Mouse (Mus musculus) CH12.LX (cell line): ENCODE results near the gene Ptprg. TPM values are rescaled to one million over a fixed set of nuclear protein-coding genes. Genes with fewer than 3 reads are reported as not detected.

Experiments used
- DNase-seq: peaks from one replicate; pipeline ENCODE4 v3.0.0-alpha.2; 2013; ENCODE audit errors: extremely low read depth
- H3K27ac ChIP-seq: 2 replicates; pipeline ENCODE4 v1.5.1; 2012; ENCODE audit warnings: low read depth, mild to moderate bottlenecking, control low read depth, moderate library complexity; ENCODE audit not compliant: insufficient read depth
- H3K27me3 ChIP-seq: replicated peaks from 2 replicates; pipeline ENCODE3; 2012; ENCODE audit warnings: inconsistent platforms
- H3K36me3 ChIP-seq, 2 experiments: replicated peaks in 1 of 2; 2 replicates each; pipeline versions ENCODE3 to v1.6.1; 2012; ENCODE audit warnings: inconsistent platforms in 1 of 2, low read length in 1 of 2, mild to moderate bottlenecking in 1 of 2, mixed read lengths in 1 of 2, moderate library complexity in 1 of 2; ENCODE audit not compliant: control insufficient read depth in 1 of 2, insufficient read depth in 1 of 2
- H3K4me1 ChIP-seq, 2 experiments: 2 replicates each; pipeline ENCODE4 v1.6.1; 2012; ENCODE audit warnings: inconsistent platforms in 1 of 2, moderate library complexity in 1 of 2; ENCODE audit not compliant: insufficient read depth in 2 of 2, control insufficient read depth in 1 of 2
- H3K4me2 ChIP-seq: 2 replicates; pipeline ENCODE4 v1.6.1; 2012; ENCODE audit warnings: low read depth, mild to moderate bottlenecking, control low read depth; ENCODE audit not compliant: poor library complexity, insufficient read depth, severe bottlenecking
- H3K4me3 ChIP-seq, 3 experiments: fragments of 150-350 bp in 1 of 3; sonication (generic) in 1 of 3; replicated peaks in 1 of 3; 2 replicates each; pipeline versions ENCODE3 to v1.5.1; 2011 to 2012; ENCODE audit warnings: low read depth in 2 of 3, low read length in 2 of 3, mild to moderate bottlenecking in 2 of 3, moderate library complexity in 2 of 3, control low read depth in 1 of 3, improper control_type of control experiment in 1 of 3, inconsistent platforms in 1 of 3, mixed read lengths in 1 of 3; ENCODE audit not compliant: poor library complexity in 1 of 3
- H3K79me2 ChIP-seq: replicated peaks from 2 replicates; pipeline ENCODE4 v1.6.1; 2012; ENCODE audit warnings: mild to moderate bottlenecking, moderate library complexity; ENCODE audit not compliant: control insufficient read depth, poor library complexity, insufficient read depth, severe bottlenecking; ENCODE audit errors: extremely low read depth
- H3K9ac ChIP-seq: 2 replicates; pipeline ENCODE4 v1.6.1; 2012; ENCODE audit warnings: low read depth, mild to moderate bottlenecking, control low read depth, moderate library complexity; ENCODE audit not compliant: insufficient read depth
- H3K9me3 ChIP-seq: replicated peaks from 2 replicates; pipeline ENCODE3; 2012; ENCODE audit warnings: low read length, inconsistent platforms, mixed read lengths
- BHLHE40 ChIP-seq: IDR thresholded peaks from 2 replicates; pipeline ENCODE4 v1.6.1; 2011; ENCODE audit warnings: mild to moderate bottlenecking, low read depth, low read length, improper control_type of control experiment
- CHD1 ChIP-seq: IDR thresholded peaks from 2 replicates; pipeline ENCODE4 v1.6.1; 2012; ENCODE audit warnings: low read depth, low read length, improper control_type of control experiment, inconsistent platforms
- CHD2 ChIP-seq: IDR thresholded peaks from 2 replicates; pipeline ENCODE4 v1.6.1; 2011; ENCODE audit warnings: low read length, improper control_type of control experiment
- E2F4 ChIP-seq: IDR thresholded peaks from 2 replicates; pipeline ENCODE4 v1.6.1; 2011; ENCODE audit warnings: low read depth, low read length, improper control_type of control experiment; ENCODE audit not compliant: insufficient replicate concordance
- ELF1 ChIP-seq: IDR thresholded peaks from 2 replicates; pipeline ENCODE4 v1.6.1; 2014; ENCODE audit warnings: low read depth, mild to moderate bottlenecking, inconsistent platforms, low read length, improper control_type of control experiment
- EP300 ChIP-seq: IDR thresholded peaks from 2 replicates; pipeline ENCODE4 v1.6.1; 2011; ENCODE audit warnings: low read length, improper control_type of control experiment
- ETS1 ChIP-seq: conservative IDR thresholded peaks from 2 replicates; pipeline ENCODE4 v1.6.1; 2012; ENCODE audit warnings: low read depth, mild to moderate bottlenecking, inconsistent platforms, low read length, improper control_type of control experiment, moderate library complexity
- GABPA ChIP-seq: IDR thresholded peaks from 2 replicates; pipeline ENCODE4 v1.6.1; 2012; ENCODE audit warnings: low read depth, low read length, improper control_type of control experiment, inconsistent platforms; ENCODE audit not compliant: insufficient replicate concordance
- IRF4 ChIP-seq: IDR thresholded peaks from 2 replicates; pipeline ENCODE4 v1.6.1; 2014; ENCODE audit warnings: low read depth, mild to moderate bottlenecking, inconsistent platforms, low read length, improper control_type of control experiment
- JUN ChIP-seq: IDR thresholded peaks from 2 replicates; pipeline ENCODE4 v1.6.1; 2011; ENCODE audit warnings: low read depth, mild to moderate bottlenecking, low read length, improper control_type of control experiment, moderate library complexity; ENCODE audit not compliant: insufficient read depth
- JUND ChIP-seq: conservative IDR thresholded peaks from 2 replicates; pipeline ENCODE4 v1.6.1; 2011; ENCODE audit warnings: low read depth, low read length, improper control_type of control experiment
- KAT2A ChIP-seq: IDR thresholded peaks from 2 replicates; pipeline ENCODE4 v1.6.1; 2012; ENCODE audit warnings: low read length, improper control_type of control experiment, inconsistent platforms; ENCODE audit not compliant: insufficient replicate concordance
- MAX ChIP-seq: IDR thresholded peaks from 2 replicates; pipeline ENCODE4 v1.6.1; 2011; ENCODE audit warnings: low read length, improper control_type of control experiment
- MAZ ChIP-seq: IDR thresholded peaks from 2 replicates; pipeline ENCODE4 v1.6.1; 2012; ENCODE audit warnings: low read depth, mild to moderate bottlenecking, inconsistent platforms, low read length, improper control_type of control experiment, moderate library complexity
- MEF2A ChIP-seq: IDR thresholded peaks from 2 replicates; pipeline ENCODE4 v1.6.1; 2014; ENCODE audit warnings: low read depth, mild to moderate bottlenecking, inconsistent platforms, low read length, improper control_type of control experiment, borderline replicate concordance
- MXI1 ChIP-seq: IDR thresholded peaks from 2 replicates; pipeline ENCODE4 v1.6.1; 2011; ENCODE audit warnings: mild to moderate bottlenecking, low read depth, low read length, improper control_type of control experiment
- MYC ChIP-seq: IDR thresholded peaks from 2 replicates; pipeline ENCODE4 v1.6.1; 2011; ENCODE audit warnings: low read depth, mild to moderate bottlenecking, improper control_type of control experiment, low read length
- NELFE ChIP-seq: IDR thresholded peaks from 2 replicates; pipeline ENCODE4 v1.6.1; 2011; ENCODE audit warnings: low read depth, low read length, improper control_type of control experiment
- PAX5 ChIP-seq: IDR thresholded peaks from 2 replicates; pipeline ENCODE4 v1.6.1; 2012; ENCODE audit warnings: low read length, inconsistent platforms, mixed read lengths
- POLR2A ChIP-seq: IDR thresholded peaks from 2 replicates; pipeline ENCODE4 v1.6.1; 2011; ENCODE audit warnings: low read depth, mild to moderate bottlenecking, improper control_type of control experiment, low read length
- POLR2AphosphoS2 ChIP-seq: IDR thresholded peaks from 2 replicates; pipeline ENCODE4 v1.6.1; 2011; ENCODE audit warnings: low read depth, low read length, improper control_type of control experiment
- RCOR1 ChIP-seq: conservative IDR thresholded peaks from 2 replicates; pipeline ENCODE4 v1.6.1; 2012; ENCODE audit warnings: low read depth, mild to moderate bottlenecking, inconsistent platforms, low read length, improper control_type of control experiment
- TBP ChIP-seq: conservative IDR thresholded peaks from 2 replicates; pipeline ENCODE4 v1.6.1; 2011; ENCODE audit warnings: low read depth, low read length, improper control_type of control experiment
- TCF12 ChIP-seq: IDR thresholded peaks from 2 replicates; pipeline ENCODE4 v1.6.1; 2014; ENCODE audit warnings: low read depth, mild to moderate bottlenecking, inconsistent platforms, low read length, improper control_type of control experiment
- UBTF ChIP-seq: IDR thresholded peaks from 2 replicates; pipeline ENCODE4 v1.6.1; 2012; ENCODE audit warnings: low read depth, mild to moderate bottlenecking, inconsistent platforms, low read length, improper control_type of control experiment, moderate library complexity
- ZC3H11A ChIP-seq: IDR thresholded peaks from 2 replicates; pipeline ENCODE4 v1.6.1; 2012; ENCODE audit warnings: low read depth, mild to moderate bottlenecking, inconsistent platforms, low read length, improper control_type of control experiment
- ZMIZ1 ChIP-seq: IDR thresholded peaks from 2 replicates; pipeline ENCODE4 v1.6.1; 2012; ENCODE audit warnings: low read depth, mild to moderate bottlenecking, inconsistent platforms, low read length, improper control_type of control experiment
- ZNF384 ChIP-seq: IDR thresholded peaks from 2 replicates; pipeline ENCODE4 v1.6.1; 2012; ENCODE audit warnings: low read depth, low read length, improper control_type of control experiment, inconsistent platforms
- dilution Hi-C: fragments of 300-500 bp; cut with MboI; formaldehyde crosslinking; loops from 2 replicates; pipeline ENCODE4 v1.14.3; 2020; ENCODE audit warnings: low sequenced_read_pairs; ENCODE audit not compliant: extremely low pct_unique_long_range_greater_than_20kb, extremely low pct_ligation_motif_present
- in situ Hi-C: fragments of 300-500 bp; cut with MboI; formaldehyde crosslinking; loops from 3 replicates; pipeline ENCODE4 v1.14.3; 2019; ENCODE audit warnings: low sequenced_read_pairs, low pct_ligation_motif_present, low pct_unique_long_range_greater_than_20kb, mixed read lengths
- polyA plus RNA-seq: library from polyadenylated mRNA; unstranded; fragments of >175 nt; gene quantifications from 2 replicates; pipeline ENCODE4 v1.2.1, GENCODE M21; 2012; ENCODE audit warnings: low read depth; ENCODE audit not compliant: insufficient read length
- total RNA-seq, 2 experiments: library from RNA; depleted of rRNA; stranded (reverse); fragments of 300-350 nt in 1 of 2; fragments of >200 nt in 1 of 2; gene quantifications; 2 replicates each; pipeline ENCODE4 v1.2.3; 2012 to 2014

Gene Ptprg
- total and polyA plus RNA-seq, 3 experiments = 0.08 TPM; not detected in 2

GRCm38 (mm10) chr14:11895486-11895885, 342.2 kb downstream of the Ptprg start:
- no peaks in the 10 kb centered on the region for H3K36me3 ChIP-seq
- dilution Hi-C loops (no loop called here), in situ Hi-C loops (no loop called here)
- no peak overlapping the region for H3K9ac ChIP-seq
- no peaks in the 10 kb centered on the region for H3K4me1 ChIP-seq
- H3K9me3 ChIP-seq = peaks cover 26% of the 10 kb centered on the region
- no peaks in the 10 kb centered on the region for H3K27me3 ChIP-seq
- no peak for DNase-seq
- H3K4me3 ChIP-seq = no peak overlapping the region
- TF ChIP-seq EP300 (no peak), MEF2A (no peak), RCOR1 (no peak), GABPA (no peak), JUND (no peak), MXI1 (no peak), CHD2 (no peak), ELF1 (no peak), POLR2A (no peak), KAT2A (no peak), ZNF384 (no peak), ZC3H11A (no peak), JUN (no peak), BHLHE40 (no peak), TCF12 (no peak), PAX5 (no peak), ZMIZ1 (no peak), IRF4 (no peak), MAX (no peak), NELFE (no peak)
- TF ChIP-seq, all 38 proteins: peak for 0
- Histone ChIP-seq H3K4me2 (no peak overlapping the region), H3K27ac (no peak overlapping the region), H3K79me2 (no peaks in the 10 kb centered on the region)

GRCm38 (mm10) chr14:11902794-11903193, 349.5 kb downstream of the Ptprg start:
- Histone ChIP-seq H3K9me3 (peaks cover 36% of the 10 kb centered on the region), H3K79me2 (no peaks in the 10 kb centered on the region), H3K9ac (no peak overlapping the region), H3K36me3 (no peaks in the 10 kb centered on the region), H3K4me1 (no peaks in the 10 kb centered on the region), H3K4me2 (no peak overlapping the region), H3K4me3 (no peak overlapping the region), H3K27me3 (no peaks in the 10 kb centered on the region), H3K27ac (no peak overlapping the region)
- no peak for DNase-seq
- in situ Hi-C loops = no loop called here
- dilution Hi-C loops = no loop called here
- TF ChIP-seq JUND = no peak
- TF ChIP-seq ZNF384 = no peak
- no peak for TF ChIP-seq MAX
- no peak for TF ChIP-seq ZMIZ1
- no peak for TF ChIP-seq MAZ
- no peak for TF ChIP-seq E2F4
- no peak for TF ChIP-seq ETS1
- no peak for TF ChIP-seq BHLHE40
- TF ChIP-seq CHD1 = no peak
- no peak for TF ChIP-seq KAT2A
- TF ChIP-seq POLR2A = no peak
- TF ChIP-seq ZC3H11A = no peak
- TF ChIP-seq IRF4 = no peak
- no peak for TF ChIP-seq RCOR1
- TF ChIP-seq MYC = no peak
- TF ChIP-seq POLR2AphosphoS2 = no peak
- no peak for TF ChIP-seq TBP
- no peak for TF ChIP-seq JUN
- TF ChIP-seq UBTF = no peak
